ENCODE assay signal across 8 mouse cellular contexts in genomic region chr5:52887085-52887484, GRCm38 (mm10). TPM values are rescaled to one million over a fixed set of nuclear protein-coding genes. Genes with fewer than 3 reads are reported as not detected.
DNase-seq lines count a peak whose midpoint lies in the region; ATAC-seq and TF ChIP-seq lines count a peak whose summit lies in the region.

No protein-coding gene starts in this region.

- no peaks in the 10 kb centered on the region for H3K36me3 ChIP-seq in midbrain, postnatal 0 days (ENCODE audit: insufficient read depth, low read length)
- H3K36me3 ChIP-seq in thymus, adult 2 months (ENCODE audit: control insufficient read depth, insufficient read depth, low read length), result no peaks in the 10 kb centered on the region

- H3K9ac ChIP-seq in midbrain, postnatal 0 days (replicated peaks; ENCODE audit: low read length, poor library complexity, severe bottlenecking), result no peak overlapping the region

- DNase-seq in heart, adult 18-20 months, result peak; percentile 34 to 60
- no peak for DNase-seq in heart, postnatal 25 days (ENCODE audit: low spot score)
- DNase-seq in CD8-positive naive resting alpha-beta T cell, adult 2 months (ENCODE audit: low read depth in 2 of 2, low spot score in 2 of 2), result peak; percentile 32 to 48
- DNase-seq in forelimb bud, embryonic 11.5 days (ENCODE audit: low read depth, low spot score), result peak; percentile 56
- DNase-seq in layer of hippocampus, postnatal 10 days (ENCODE audit: low spot score in 2 of 2), result peak; percentile 54 to 59
- DNase-seq in midbrain, postnatal 0 days (ENCODE audit: low spot score), result peak; percentile 44
- peak; percentile 68 for DNase-seq in thymus, adult 2 months

- no peaks in the 10 kb centered on the region for H3K4me1 ChIP-seq in bone marrow macrophage, adult 2 months (ENCODE audit: control insufficient read depth, insufficient read depth, low read length)
- H3K4me1 ChIP-seq in midbrain, postnatal 0 days (ENCODE audit: insufficient read depth, low read length), result no peaks in the 10 kb centered on the region
- 0 out of 2 replicates have a peak, but pooled peaks cover 2% of the 10 kb centered on the region for H3K4me1 ChIP-seq in thymus, adult 2 months (replicated peaks; ENCODE audit: control insufficient read depth, insufficient read depth, low read length)

- H3K9me3 ChIP-seq in midbrain, postnatal 0 days (ENCODE audit: low read length), result no peaks in the 10 kb centered on the region

- WGBS in midbrain, postnatal 0 days, result 58% methylated on average over 12 of the region's 12 CpGs
- WGBS in thymus, adult 2 months, result 30% methylated on average over 12 of the region's 12 CpGs

- no peak for ATAC-seq in midbrain, postnatal 0 days (ENCODE audit: low FRiP score)

- H3K27ac ChIP-seq in bone marrow macrophage, adult 2 months (ENCODE audit: insufficient read depth, low read depth, low read length), result no peak overlapping the region
- no peak overlapping the region for H3K27ac ChIP-seq in midbrain, postnatal 0 days (ENCODE audit: low read depth, low read length)
- no peak overlapping the region for H3K27ac ChIP-seq in thymus, adult 2 months (ENCODE audit: control insufficient read depth, insufficient read depth, low read length)

- no peak overlapping the region for H3K4me3 ChIP-seq in bone marrow macrophage, adult 2 months (ENCODE audit: insufficient read depth, low read length)
- H3K4me3 ChIP-seq in midbrain, postnatal 0 days (ENCODE audit: low read depth, low read length), result no peak overlapping the region
- H3K4me3 ChIP-seq in thymus, adult 2 months (ENCODE audit: control insufficient read depth, insufficient read depth, low read length), result no peak overlapping the region

- TF ChIP-seq CTCF in bone marrow macrophage, adult 2 months (IDR thresholded peaks at IDR 0.05; ENCODE audit: low read depth, low read length), result peak; percentile 50; the same call in 1 of the 2 replicates
- peak; percentile 70 for TF ChIP-seq CTCF in midbrain, postnatal 0 days (IDR thresholded peaks at IDR 0.05)
- no peak for TF ChIP-seq CTCF in thymus, adult 2 months (IDR thresholded peaks at IDR 0.05; ENCODE audit: borderline replicate concordance, control insufficient read depth, extremely low read depth, insufficient read depth, low read length, poor library complexity)

- H3K27me3 ChIP-seq in midbrain, postnatal 0 days (ENCODE audit: insufficient read depth, low read length), result no peaks in the 10 kb centered on the region
- no peaks in the 10 kb centered on the region for H3K27me3 ChIP-seq in thymus, adult 2 months (ENCODE audit: control insufficient read depth, insufficient read depth, low read length)

- TF ChIP-seq POLR2A in bone marrow macrophage, adult 2 months (IDR thresholded peaks at IDR 0.05; ENCODE audit: borderline replicate concordance, low read depth, low read length), result no peak
- TF ChIP-seq POLR2A in thymus, adult 2 months (IDR thresholded peaks at IDR 0.05; ENCODE audit: control insufficient read depth, extremely low read depth, insufficient read depth, low read length, poor library complexity), result no peak

- H3K4me2 ChIP-seq in midbrain, postnatal 0 days (ENCODE audit: low read depth, low read length, poor library complexity, severe bottlenecking), result no peak overlapping the region

- intact Hi-C loops in heart, postnatal 25 days (cut with DNase I), result no loop called here

RNA-seq across cellular contexts. Expression of gene Anapc4, which starts 53.3 kb away (rescaled TPM):
- total RNA-seq in heart, adult 18-20 months (2021), result 10 to 100 TPM; 28.8 to 31.5 TPM
- 10 to 100 TPM; 38.4 to 39.5 TPM for total RNA-seq in heart, postnatal 25 days (2021)
- polyA plus RNA-seq in bone marrow macrophage, adult 2 months (2012; ENCODE audit: insufficient read depth, insufficient read length, missing spikeins), result 48.4 and 54.7 TPM in 2 replicates
- total RNA-seq in layer of hippocampus, postnatal 10 days (2021), result 10 to 100 TPM; 90.7 to 92.6 TPM
- 66.4 and 71.1 TPM in 2 replicates for total RNA-seq in midbrain, postnatal 0 days (2014; rRNA removed)
- polyA plus RNA-seq in midbrain, postnatal 0 days (2015; fragmentation: Nextera tagmentation; extraction: Ambion mirVana), result 72.3 and 74.4 TPM in 2 replicates
- polyA plus RNA-seq in thymus, adult 2 months (2012; rRNA removed), result 21.7 and 26.3 TPM in 2 replicates
